Mouse (Mus musculus) heart, embryonic 11.5 days (tissue): ENCODE measurements at regions not wholly inside any gene's neighbourhood (a gene's known extent, or its start where the extent isn't known, plus 50 kb on each side); places are given as distances from the start of the nearest gene placed in this dataset.

ENCODE experiments used
- ATAC-seq: fragments of 200-750 bp; cut with Nextera tagmentation; replicated peaks from 2 replicates; pipeline ENCODE4 v1.8.0; 2017; ENCODE audit warnings: moderate library complexity; ENCODE audit not compliant: insufficient number of reproducible peaks, low FRiP score, low TSS enrichment
- H3K27ac ChIP-seq: fragments of 300-500 bp; sonication (generic); 2 replicates; pipeline ENCODE4 v1.5.1; 2014; ENCODE audit warnings: mild to moderate bottlenecking, low read depth, low read length
- H3K27me3 ChIP-seq: fragments of 300-500 bp; sonication (generic); 2 replicates; pipeline ENCODE4 v1.6.1; 2014; ENCODE audit warnings: mild to moderate bottlenecking, low read length, mixed read lengths; ENCODE audit not compliant: control insufficient read depth, insufficient read depth
- H3K36me3 ChIP-seq: fragments of 300-500 bp; sonication (generic); 2 replicates; pipeline ENCODE4 v1.6.1; 2014; ENCODE audit warnings: mild to moderate bottlenecking, low read length, moderate library complexity, mixed read lengths; ENCODE audit not compliant: control insufficient read depth, insufficient read depth
- H3K4me1 ChIP-seq: fragments of 300-500 bp; sonication (generic); 2 replicates; pipeline ENCODE4 v1.6.1; 2014; ENCODE audit warnings: low read length; ENCODE audit not compliant: control insufficient read depth, insufficient read depth
- H3K4me2 ChIP-seq: fragments of 300-500 bp; sonication (generic); 2 replicates; pipeline ENCODE4 v1.6.1; 2014; ENCODE audit warnings: mild to moderate bottlenecking, moderate library complexity
- H3K4me3 ChIP-seq: fragments of 300-500 bp; sonication (generic); 2 replicates; pipeline ENCODE4 v1.5.1; 2014; ENCODE audit warnings: low read depth, low read length
- H3K9ac ChIP-seq: fragments of 300-500 bp; sonication (generic); 2 replicates; pipeline ENCODE4 v1.6.1; 2014; ENCODE audit warnings: mild to moderate bottlenecking, low read depth, low read length, moderate library complexity
- H3K9me3 ChIP-seq: fragments of 300-500 bp; sonication (generic); replicated peaks from 2 replicates; pipeline ENCODE4 v1.6.1; 2016; ENCODE audit warnings: low read length; ENCODE audit not compliant: control insufficient read depth
- WGBS: fragments of 180-500 bp; shearing (Covaris S2); extraction: QIAGEN DNeasy Blood & Tissue Kit; methylation state at CpG from one replicate; pipeline ENCODE4 v1.1.7; 2014; ENCODE audit not compliant: insufficient replicate concordance; 5-methylcytosine and 5-hydroxymethylcytosine counted together

DNA sequence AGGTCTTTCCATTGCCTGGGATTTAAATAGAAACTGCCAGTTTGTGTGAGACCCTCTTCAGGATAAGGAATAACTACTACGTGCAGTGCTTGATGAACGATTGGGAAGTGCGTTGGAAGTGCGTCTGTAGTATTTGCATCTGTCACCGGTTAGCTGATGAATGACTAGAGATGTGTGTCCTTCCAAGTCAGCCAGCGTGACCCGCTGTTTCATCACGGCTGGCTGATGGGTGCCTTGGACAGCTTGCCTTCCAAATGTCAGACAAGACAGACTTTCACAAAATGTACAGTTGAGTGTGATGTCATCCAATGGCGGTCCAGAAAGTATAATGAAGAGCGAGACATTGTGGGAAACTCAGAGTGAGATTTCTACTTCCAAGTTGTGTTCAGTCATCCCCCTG is 93.9 kb downstream of the Kcnrg start:
- Histone ChIP-seq H3K9me3 (no peaks in the 10 kb centered on the region), H3K4me3 (no peak overlapping the region), H3K4me2 (no peak overlapping the region), H3K36me3 (no peaks in the 10 kb centered on the region), H3K9ac (no peak overlapping the region), H3K27ac (no peak overlapping the region), H3K27me3 (no peaks in the 10 kb centered on the region), H3K4me1 (no peaks in the 10 kb centered on the region)
- ATAC-seq: no peak
- WGBS: 54% methylated on average over 10 of the region's 10 CpGs

DNA sequence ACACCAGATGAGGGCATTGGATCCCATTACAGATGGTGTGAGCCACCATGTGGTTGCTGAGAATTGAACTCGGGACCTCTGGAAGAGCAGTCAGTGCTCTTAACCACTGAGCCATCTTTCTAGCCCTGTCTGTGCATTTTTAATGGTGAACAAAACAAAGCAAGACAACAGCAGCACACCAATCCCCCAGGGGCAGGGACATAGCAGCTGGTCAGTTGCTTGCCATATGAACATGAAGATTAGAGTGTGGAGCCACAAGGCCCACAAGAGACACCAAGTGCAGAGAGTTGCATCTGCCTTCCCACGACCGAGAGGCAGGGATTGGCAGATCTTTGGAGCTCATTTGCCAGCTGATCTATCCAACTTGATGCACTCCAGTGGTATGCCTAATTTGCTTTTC is 96.7 kb downstream of the Kcnrg start:
- Histone ChIP-seq H3K9me3 (no peaks in the 10 kb centered on the region), H3K27ac (no peak overlapping the region), H3K36me3 (no peaks in the 10 kb centered on the region), H3K4me2 (no peak overlapping the region), H3K4me3 (no peak overlapping the region), H3K4me1 (no peaks in the 10 kb centered on the region), H3K9ac (no peak overlapping the region), H3K27me3 (no peaks in the 10 kb centered on the region)
- ATAC-seq: no peak
- WGBS: 88% methylated on average over 3 of the region's 3 CpGs

DNA sequence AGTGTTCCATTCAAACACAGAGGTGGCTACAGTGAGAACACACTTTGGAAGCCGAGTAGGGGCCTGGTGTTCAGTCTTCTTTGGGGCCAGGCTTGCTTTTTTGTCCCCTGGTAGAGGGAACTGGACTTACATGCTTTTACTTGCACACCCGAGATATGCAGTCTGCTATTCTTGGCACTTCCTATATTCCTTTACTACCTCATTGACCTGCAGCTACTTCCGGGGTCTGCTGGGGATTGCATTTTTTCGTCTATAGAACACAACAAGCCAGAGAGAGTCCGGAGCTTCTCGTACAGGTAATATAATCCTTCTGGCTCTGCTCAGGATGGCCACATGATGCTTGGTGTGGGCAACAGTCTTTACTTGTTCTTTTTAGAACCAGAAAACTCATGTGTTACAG is 99.7 kb downstream of the Kcnrg start:
- 80% methylated on average over 6 of the region's 6 CpGs for WGBS
- Histone ChIP-seq H3K4me2 (no peak overlapping the region), H3K4me1 (no peaks in the 10 kb centered on the region), H3K27me3 (no peaks in the 10 kb centered on the region), H3K4me3 (no peak overlapping the region), H3K9ac (no peak overlapping the region), H3K36me3 (no peaks in the 10 kb centered on the region), H3K9me3 (no peaks in the 10 kb centered on the region), H3K27ac (no peak overlapping the region)
- ATAC-seq: no peak

DNA sequence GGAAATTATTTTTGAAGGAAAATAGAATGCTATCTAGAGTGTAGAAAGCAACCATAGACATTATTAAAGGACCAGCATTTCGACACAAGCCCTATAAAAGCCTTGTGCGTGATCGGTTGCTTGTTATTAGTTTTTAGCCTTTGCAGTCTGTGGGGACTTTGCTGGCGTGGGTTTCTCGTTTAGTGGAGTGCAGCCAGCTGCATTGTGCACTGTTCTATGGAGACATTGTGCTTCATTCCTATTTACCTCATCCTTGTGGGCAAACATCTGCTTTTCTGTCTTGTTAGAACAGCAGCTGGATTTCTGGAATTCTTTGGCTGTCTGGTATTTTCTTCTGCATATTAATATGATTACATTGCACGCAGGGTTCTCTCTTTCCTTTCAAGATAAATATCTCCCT is 101.1 kb downstream of the Kcnrg start:
- Histone ChIP-seq H3K27ac (no peak overlapping the region), H3K9ac (no peak overlapping the region), H3K4me2 (no peak overlapping the region), H3K4me1 (no peaks in the 10 kb centered on the region), H3K4me3 (no peak overlapping the region), H3K9me3 (no peaks in the 10 kb centered on the region), H3K36me3 (no peaks in the 10 kb centered on the region), H3K27me3 (no peaks in the 10 kb centered on the region)
- WGBS: 83% methylated on average over 6 of the region's 6 CpGs
- ATAC-seq: no peak

DNA sequence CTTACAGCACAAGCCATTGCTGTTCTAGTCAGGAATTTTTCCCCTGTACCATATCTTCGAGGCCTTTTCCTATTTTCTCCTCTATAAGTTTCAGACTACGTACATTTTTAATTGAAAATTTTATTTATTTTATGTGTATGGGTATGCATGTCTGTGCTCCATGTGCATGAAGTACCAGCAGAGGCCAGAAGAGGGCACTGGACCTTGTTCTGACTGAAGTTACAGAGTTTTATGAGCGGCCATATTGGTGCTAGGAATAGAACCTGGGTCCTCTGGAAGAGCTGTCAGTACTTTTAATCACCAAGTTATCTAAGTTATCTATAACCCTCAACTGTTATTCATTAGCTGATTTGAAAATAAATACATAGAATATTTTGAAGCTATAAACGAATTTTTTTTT is 108.5 kb downstream of the Kcnrg start:
- Histone ChIP-seq H3K4me2 (no peak overlapping the region), H3K9me3 (peaks cover 3% of the 10 kb centered on the region; the same call in 1 of the 2 replicates), H3K27me3 (no peaks in the 10 kb centered on the region), H3K4me1 (no peaks in the 10 kb centered on the region), H3K36me3 (no peaks in the 10 kb centered on the region), H3K9ac (no peak overlapping the region), H3K4me3 (no peak overlapping the region), H3K27ac (no peak overlapping the region)
- no peak for ATAC-seq
- WGBS: 89% methylated on average over 4 of the region's 4 CpGs

DNA sequence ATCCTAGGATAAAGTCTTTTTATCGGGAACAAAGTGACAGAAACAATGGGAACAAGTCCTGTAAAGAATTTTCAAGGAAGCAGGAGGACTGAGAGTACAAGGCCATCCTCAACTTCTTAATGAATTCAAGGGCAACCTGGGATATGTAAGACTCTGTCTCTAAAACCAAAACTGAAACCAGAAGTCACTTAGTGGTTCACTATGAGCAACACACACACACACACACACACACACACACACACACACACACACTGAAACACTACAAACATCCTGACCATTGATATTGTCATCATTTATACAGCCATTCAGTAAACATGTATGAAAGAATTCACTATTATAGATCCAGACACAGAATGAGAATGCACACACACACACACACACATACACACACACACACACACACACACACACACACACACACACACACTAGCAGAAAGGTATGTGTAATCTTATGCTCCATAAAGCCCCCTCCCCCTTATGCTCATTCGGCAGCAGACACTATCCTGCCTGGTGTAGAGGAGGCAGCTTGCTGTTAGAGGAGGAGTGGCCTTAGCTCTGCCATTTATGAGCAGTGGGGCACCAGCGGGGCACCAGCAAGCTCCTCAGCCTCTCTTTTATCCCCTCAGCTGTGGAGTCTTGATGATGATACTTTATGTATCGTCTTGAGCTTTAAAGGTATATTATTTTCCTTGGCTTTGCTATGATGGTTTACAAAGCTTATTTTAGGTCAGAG is 111.3 kb downstream of the Kcnrg start:
- Histone ChIP-seq H3K36me3 (no peaks in the 10 kb centered on the region), H3K4me2 (no peak overlapping the region), H3K9ac (no peak overlapping the region), H3K9me3 (peaks cover 3% of the 10 kb centered on the region; the same call in 1 of the 2 replicates), H3K27me3 (no peaks in the 10 kb centered on the region), H3K27ac (no peak overlapping the region), H3K4me3 (no peak overlapping the region), H3K4me1 (no peaks in the 10 kb centered on the region)
- ATAC-seq: no peak
- WGBS: 59% methylated on average over 4 of the region's 4 CpGs

DNA sequence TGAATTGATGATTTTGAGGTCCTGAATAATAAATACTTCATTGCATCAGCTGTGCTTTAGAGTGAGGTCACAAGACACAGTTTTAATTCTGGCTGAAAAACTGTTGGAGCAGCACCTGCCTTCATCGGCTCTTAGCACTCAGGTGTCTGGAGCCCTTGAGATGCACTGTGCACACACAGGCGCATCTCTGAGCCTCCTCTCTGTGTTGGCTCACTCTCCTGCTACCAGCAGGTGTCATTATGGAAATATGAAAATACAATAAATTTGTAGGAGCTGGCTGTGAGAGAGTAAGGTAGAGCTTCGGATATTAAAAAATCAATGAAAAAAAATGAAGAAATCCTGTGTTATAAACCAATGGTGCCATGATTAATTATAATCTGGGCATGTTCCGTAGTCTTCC is 114.0 kb downstream of the Kcnrg start:
- Histone ChIP-seq H3K4me1 (no peaks in the 10 kb centered on the region), H3K9me3 (no peaks in the 10 kb centered on the region), H3K9ac (no peak overlapping the region), H3K27ac (no peak overlapping the region), H3K4me2 (no peak overlapping the region), H3K27me3 (no peaks in the 10 kb centered on the region), H3K4me3 (no peak overlapping the region), H3K36me3 (no peaks in the 10 kb centered on the region)
- 82% methylated on average over 4 of the region's 4 CpGs for WGBS
- ATAC-seq: no peak

DNA sequence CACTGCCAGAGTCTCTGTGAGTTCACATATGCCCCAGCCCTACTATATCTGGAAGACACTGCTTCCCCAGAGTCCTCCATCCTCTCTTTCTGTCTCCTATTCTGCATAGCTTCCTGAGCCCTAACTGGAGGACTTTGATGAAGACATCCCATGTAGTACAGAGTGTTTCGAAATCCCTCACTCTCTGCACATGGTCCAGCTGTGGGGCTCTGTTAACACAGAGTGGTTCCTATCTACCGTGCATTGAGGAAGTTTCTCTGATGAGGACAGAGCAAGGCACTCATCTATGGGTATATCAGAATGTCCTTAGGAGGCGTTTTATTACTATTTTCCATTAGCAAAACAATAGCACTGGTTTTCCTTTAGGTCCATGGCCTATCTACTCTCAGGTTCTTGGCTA is 117.7 kb downstream of the Kcnrg start:
- no peak for ATAC-seq
- H3K9me3 ChIP-seq: no peaks in the 10 kb centered on the region
- no peak overlapping the region for H3K4me3 ChIP-seq
- 72% methylated on average over 3 of the region's 3 CpGs for WGBS
- no peaks in the 10 kb centered on the region for H3K4me1 ChIP-seq
- H3K4me2 ChIP-seq: no peak overlapping the region
- H3K27me3 ChIP-seq: no peaks in the 10 kb centered on the region
- H3K36me3 ChIP-seq: no peaks in the 10 kb centered on the region
- no peak overlapping the region for H3K27ac ChIP-seq
- no peak overlapping the region for H3K9ac ChIP-seq

DNA sequence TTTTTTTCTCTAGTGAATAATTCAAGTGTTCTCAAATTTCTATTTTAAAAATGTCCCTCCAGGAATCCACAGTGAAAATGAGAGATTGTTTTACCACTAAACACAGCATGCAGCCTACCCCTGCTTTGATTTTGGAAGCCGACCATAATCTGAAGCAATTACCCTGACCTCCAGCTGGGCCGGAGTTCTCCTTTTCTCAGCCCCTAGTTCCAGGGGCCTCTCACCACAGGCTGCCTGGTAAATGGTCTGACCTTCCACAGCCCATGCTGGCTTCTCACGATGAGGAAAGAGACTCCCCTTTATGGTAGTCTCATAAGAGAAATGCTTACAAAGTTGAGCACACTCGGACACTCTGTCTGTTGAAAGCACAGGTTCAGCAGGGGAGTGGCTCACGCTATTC is 121.3 kb downstream of the Kcnrg start:
- Histone ChIP-seq H3K27me3 (no peaks in the 10 kb centered on the region), H3K27ac (no peak overlapping the region), H3K9ac (no peak overlapping the region), H3K36me3 (no peaks in the 10 kb centered on the region), H3K4me1 (no peaks in the 10 kb centered on the region), H3K4me2 (no peak overlapping the region), H3K9me3 (no peaks in the 10 kb centered on the region), H3K4me3 (no peak overlapping the region)
- WGBS: 53% methylated on average over 5 of the region's 5 CpGs
- no peak for ATAC-seq
